Mouse (Mus musculus): ENCODE measurements around the gene Palb2. TPM values are rescaled to one million over a fixed set of nuclear protein-coding genes. Genes with fewer than 3 reads are reported as not detected.
A peak's percentile ranks its signal among the peaks of the same experiment; 100 is the strongest.

Palb2 gene
- polyA plus RNA-seq, 1 experiment from 2014 or later: 9.9 TPM

- Histone ChIP-seq H3K36me3 (ENCODE audit: control insufficient read depth, insufficient read depth, low read length) (peaks cover 37% of the 10 kb centered on the region), H3K27ac (replicated peaks; ENCODE audit: low read depth, low read length) (no peak overlapping the region)
Observed at GRCm38 (mm10) chr7:122065656-122066055, 67.1 kb downstream of the Palb2 start.

More at GRCm38 (mm10) chr7:122065656-122066055, 67.1 kb downstream of the Palb2 start:
- peak overlapping the region; percentile 100 for H3K4me3 ChIP-seq (ENCODE audit: low read depth, low read length)
- peak overlapping the region; percentile 97; the same call in 1 of the 2 replicates for H3K9ac ChIP-seq (ENCODE audit: low read depth, low read length)
- no peak for DNase-seq (ENCODE audit: low spot score)
- H3K9me3 ChIP-seq (ENCODE audit: control insufficient read depth, low read length): no peaks in the 10 kb centered on the region
- H3K4me2 ChIP-seq (ENCODE audit: low read depth, low read length): peak overlapping the region; percentile 69
- peaks cover 19% of the 10 kb centered on the region for H3K4me1 ChIP-seq (ENCODE audit: control insufficient read depth, insufficient read depth, low read length)
- 62% methylated on average over 1 of the region's 1 CpGs for WGBS
- ATAC-seq (ENCODE audit: low read depth): no peak
- no peaks in the 10 kb centered on the region for H3K27me3 ChIP-seq (replicated peaks; ENCODE audit: control insufficient read depth, insufficient read depth, low read length)

Other genes starting within 250 kb of the Palb2 start
- 11.4 and 14.4 TPM in 2 replicates for gene Cog7, start 151.3 kb downstream of the Palb2 start, polyA plus RNA-seq (2014; fragmentation: Nextera tagmentation; extraction: Ambion mirVana)
- 75.8 and 86.4 TPM in 2 replicates for gene Gga2, start 111.8 kb downstream of the Palb2 start, polyA plus RNA-seq (2014; fragmentation: Nextera tagmentation; extraction: Ambion mirVana)
- gene Ubfd1, start 65.8 kb downstream of the Palb2 start, polyA plus RNA-seq (2014; fragmentation: Nextera tagmentation; extraction: Ambion mirVana): 90.2 and 91.6 TPM in 2 replicates
- 17.3 and 19.0 TPM in 2 replicates for gene Ears2, start 65.7 kb downstream of the Palb2 start, polyA plus RNA-seq (2014; fragmentation: Nextera tagmentation; extraction: Ambion mirVana)
- 559 and 632 TPM in 2 replicates for gene Ndufab1, start 31.1 kb downstream of the Palb2 start, polyA plus RNA-seq (2014; fragmentation: Nextera tagmentation; extraction: Ambion mirVana)
- gene Dctn5, start 56 bp upstream of the Palb2 start, polyA plus RNA-seq (2014; fragmentation: Nextera tagmentation; extraction: Ambion mirVana): 104 and 115 TPM in 2 replicates
- gene Plk1, start 26.5 kb upstream of the Palb2 start, polyA plus RNA-seq (2014; fragmentation: Nextera tagmentation; extraction: Ambion mirVana): 69.1 and 87.1 TPM in 2 replicates
- gene Ern2, start 53.2 kb upstream of the Palb2 start, polyA plus RNA-seq (2014; fragmentation: Nextera tagmentation; extraction: Ambion mirVana): 0.07 TPM in 1 of 2 replicates, not detected in the other
- gene Chp2, start 86.5 kb upstream of the Palb2 start, polyA plus RNA-seq (2014; fragmentation: Nextera tagmentation; extraction: Ambion mirVana): 0.28 and 1.2 TPM in 2 replicates
- gene Prkcb, start 155.8 kb upstream of the Palb2 start, polyA plus RNA-seq (2014; fragmentation: Nextera tagmentation; extraction: Ambion mirVana): 8.8 and 10.1 TPM in 2 replicates